Mouse (Mus musculus): ENCODE measurements around the gene Asap2. TPM values are rescaled to one million over a fixed set of nuclear protein-coding genes. Genes with fewer than 3 reads are reported as not detected.

The Asap2 gene
- 1 to 10 TPM; 4.5 to 4.8 TPM for total RNA-seq (2023)

DNA sequence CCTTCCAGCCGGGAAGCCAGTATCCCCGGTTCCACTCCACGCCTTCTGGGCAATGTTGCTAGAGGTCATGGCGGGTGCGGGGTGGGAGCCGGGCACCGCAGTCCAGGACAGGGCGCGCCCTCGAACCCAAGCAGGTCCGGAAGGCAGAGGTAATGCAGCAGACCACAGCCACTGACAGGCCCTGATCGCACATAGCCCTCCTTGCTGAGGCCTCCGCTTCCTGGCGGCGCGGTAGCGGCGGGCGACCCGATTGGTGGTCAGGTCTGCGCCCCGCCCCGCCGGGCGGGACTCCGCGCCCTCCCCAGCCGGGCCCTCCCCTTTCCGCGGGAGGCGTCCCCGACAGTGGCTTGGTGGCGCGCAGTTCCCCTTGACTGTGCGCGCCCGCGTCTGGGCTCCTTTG lies at the start of gene Asap2:
Gene Asap2, plus strand, starts transcription at position 328 of the 400 bp plus-strand sequence.

DNA sequence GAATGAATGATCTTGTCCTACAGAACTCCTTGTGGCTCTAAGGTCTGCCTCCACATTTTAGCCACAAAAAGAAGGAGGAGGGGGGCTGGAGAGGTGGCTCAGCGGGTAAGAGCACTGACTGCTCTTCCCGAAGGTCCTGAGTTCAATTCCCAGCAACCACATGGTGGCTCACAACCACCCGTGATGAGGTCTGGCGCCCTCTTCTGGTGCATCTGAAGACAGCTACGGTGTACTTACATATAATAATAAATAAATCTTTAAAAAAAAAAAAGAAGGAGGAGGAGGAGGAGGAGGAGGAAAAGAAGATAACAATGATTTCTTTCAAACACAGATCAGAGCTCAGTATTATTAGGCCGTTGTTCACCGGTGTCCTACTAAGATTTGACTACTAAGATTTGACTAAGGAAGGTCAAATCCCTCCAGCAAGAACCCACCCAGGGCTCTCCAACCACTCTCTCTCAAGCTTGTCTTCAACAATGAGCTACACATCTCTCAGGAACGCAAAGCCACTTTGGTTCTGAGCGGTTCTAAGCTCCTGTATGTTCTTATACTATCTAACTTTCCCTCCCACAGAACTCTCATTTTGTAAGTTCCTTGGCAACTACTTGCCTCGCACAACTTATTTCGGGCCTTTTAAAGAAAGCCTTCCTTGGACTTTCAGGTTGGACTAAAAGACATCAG lies 294.6 kb downstream of the Asap2 start, which contains the start of gene Cpsf3:
Gene Cpsf3, plus strand, starts transcription at position 631 of the 681 bp plus-strand sequence.

DNA sequence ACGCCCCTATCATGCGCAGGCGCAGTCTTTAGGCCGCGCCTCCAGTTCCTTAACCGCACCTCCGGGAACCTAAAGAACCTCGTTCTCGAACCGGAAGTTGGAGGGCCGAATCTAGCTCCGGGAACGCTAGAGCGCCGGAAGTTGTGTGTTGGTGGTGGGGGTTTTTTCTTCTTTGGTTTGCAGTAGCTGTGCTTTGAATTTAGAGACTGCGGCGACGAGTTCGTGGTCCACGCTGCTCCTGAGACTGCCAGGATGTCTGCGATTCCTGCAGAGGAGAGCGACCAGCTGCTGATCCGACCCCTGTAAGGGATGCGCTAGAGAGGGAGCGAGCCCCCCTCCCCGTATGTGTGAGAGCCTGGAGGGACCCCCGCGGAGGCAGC lies 296.0 kb downstream of the Asap2 start, which contains the start of gene Itgb1bp1:
Gene Itgb1bp1, minus strand, starts transcription at position 42 of the 380 bp plus-strand sequence.

DNA sequence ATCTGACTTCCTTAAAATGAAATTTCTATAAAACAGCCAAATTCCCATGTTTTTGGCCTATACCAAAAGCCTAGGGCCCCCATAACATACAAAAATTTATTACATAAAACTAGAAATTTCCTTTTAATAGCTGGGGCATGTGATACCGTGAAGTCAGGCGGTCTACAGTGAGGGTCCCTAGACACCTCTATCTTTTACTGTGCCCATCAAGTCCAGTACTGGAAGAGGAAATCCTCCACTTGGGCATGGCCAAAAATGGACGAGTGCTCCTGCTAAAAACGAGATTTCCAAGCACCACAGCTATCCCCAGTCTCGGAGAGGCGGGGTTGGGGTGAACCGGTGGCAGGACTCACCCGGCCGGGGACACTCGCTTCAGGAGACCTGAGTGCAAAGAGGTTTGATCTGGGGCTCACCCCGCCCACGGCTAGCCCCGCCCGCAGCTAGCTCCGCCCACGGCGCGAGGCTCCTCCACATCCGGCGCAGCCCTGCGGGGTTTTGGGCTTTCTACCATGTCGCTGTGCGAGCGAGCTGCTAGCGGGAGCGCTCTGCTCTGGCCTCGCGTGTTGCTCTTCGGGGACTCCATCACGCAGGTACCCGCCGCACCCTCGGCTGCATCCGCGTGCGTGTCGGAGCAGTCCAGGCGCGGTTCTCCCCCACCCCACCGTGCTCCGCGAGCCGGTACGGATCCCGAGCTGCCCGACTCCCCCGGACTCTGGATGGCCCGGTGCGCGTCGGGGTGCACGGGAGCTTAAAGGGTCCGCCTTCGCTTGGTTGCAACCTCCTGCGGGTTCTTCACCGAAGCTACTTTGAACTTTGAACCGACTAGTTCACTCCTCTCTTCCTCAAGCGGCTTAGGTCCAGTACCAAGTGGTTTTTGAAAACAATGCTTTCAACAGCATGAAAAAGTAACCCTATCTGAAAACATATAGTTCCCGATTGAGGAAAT lies 325.9 kb downstream of the Asap2 start, which contains the start of gene Iah1:
Gene Iah1, plus strand, starts transcription at position 467 of the 946 bp plus-strand sequence.

Measured in neutrophil, adult 83 days (primary cell).